35 mouse cellular contexts compared by ENCODE assay signal in genomic region chr13:23133501-23133900, GRCm38 (mm10). TPM values are rescaled to one million over a fixed set of nuclear protein-coding genes. Genes with fewer than 3 reads are reported as not detected.
"Had no signal": no experiment of that assay in that cellular context is flagged by ENCODE, and none has a peak within 500 bp of the region (broad histone marks: within the 10 kb centered on the region; RNA-seq: fewer than 3 reads in every experiment).

No protein-coding gene starts in this region.

- H3K27ac ChIP-seq: kidney, embryonic 15.5 days; left cerebral cortex, adult 2 months; liver, embryonic 13.5 days; midbrain, embryonic 15.5 days; neural tube, embryonic 13.5 days had no signal

- H3K4me1 ChIP-seq: kidney, embryonic 15.5 days; liver, embryonic 13.5 days; midbrain, embryonic 15.5 days; neural tube, embryonic 13.5 days had no signal

- ATAC-seq: midbrain, embryonic 15.5 days had no signal

- H3K9me3 ChIP-seq: kidney, embryonic 15.5 days; liver, embryonic 13.5 days; midbrain, embryonic 15.5 days; neural tube, embryonic 13.5 days had no signal

- H3K27me3 ChIP-seq: kidney, embryonic 15.5 days; liver, embryonic 13.5 days; midbrain, embryonic 15.5 days; neural tube, embryonic 13.5 days had no signal

- H3K4me3 ChIP-seq: kidney, embryonic 15.5 days; left cerebral cortex, adult 2 months; liver, embryonic 13.5 days; midbrain, embryonic 15.5 days; myocyte; neural tube, embryonic 13.5 days had no signal

- H3K36me3 ChIP-seq: kidney, embryonic 15.5 days; liver, embryonic 13.5 days; midbrain, embryonic 15.5 days; neural tube, embryonic 13.5 days had no signal

- H3K9ac ChIP-seq: kidney, embryonic 15.5 days; liver, embryonic 13.5 days; midbrain, embryonic 15.5 days; neural tube, embryonic 13.5 days had no signal

- H3K4me2 ChIP-seq: kidney, embryonic 15.5 days; liver, embryonic 13.5 days; midbrain, embryonic 11.5 days; midbrain, embryonic 15.5 days; neural tube, embryonic 13.5 days had no signal

- DNase-seq: kidney, postnatal 10 days; kidney, postnatal 36 days; layer of hippocampus, postnatal 36 days; liver, embryonic 13.5 days; lung, adult 2 months; lung, postnatal 14 days; lung, postnatal 4 days; retina, postnatal 1 day; right cerebral cortex, postnatal 25 days; thymus, adult 18-20 months; thymus, postnatal 36 days had no signal

RNA-seq across cellular contexts. Expression of gene Vmn1r218, which starts 0.5 kb away (rescaled TPM):
- total RNA-seq: layer of hippocampus, postnatal 10 days; layer of hippocampus, postnatal 36 days; left cerebral cortex, adult 2 months; left cerebral cortex, postnatal 10 days; left cerebral cortex, postnatal 36 days; liver, adult 2 months; megakaryocyte progenitor cell, adult 5-6 weeks; megakaryocyte-erythroid progenitor cell, adult 5-6 weeks; monocyte, adult 5-6 weeks; neutrophil, adult 5-6 weeks had no signal
- polyA plus RNA-seq: kidney, embryonic 15.5 days; limb, embryonic 11.5 days; limb, embryonic 14.5 days; liver, adult 2 months; liver, embryonic 13.5 days; liver, embryonic 16.5 days; lung, adult 2 months; lung, embryonic 16.5 days; midbrain, embryonic 11.5 days; midbrain, embryonic 15.5 days; myocyte; neural tube, embryonic 13.5 days; small intestine, adult 2 months; spleen, adult 2 months; stomach, embryonic 16.5 days; testis, adult 2 months; urinary bladder, adult 2 months had no signal

RNA-seq across cellular contexts. Expression of gene Vmn1r217, which starts 15.5 kb away (rescaled TPM):
- total RNA-seq: layer of hippocampus, adult 8-10 months; layer of hippocampus, postnatal 10 days; layer of hippocampus, postnatal 36 days; left cerebral cortex, adult 2 months; left cerebral cortex, postnatal 10 days; left cerebral cortex, postnatal 36 days; liver, adult 2 months; megakaryocyte progenitor cell, adult 5-6 weeks; megakaryocyte-erythroid progenitor cell, adult 5-6 weeks; monocyte, adult 5-6 weeks; neutrophil, adult 5-6 weeks had no signal
- polyA plus RNA-seq: kidney, embryonic 15.5 days; limb, embryonic 11.5 days; limb, embryonic 14.5 days; liver, adult 2 months; liver, embryonic 13.5 days; liver, embryonic 16.5 days; lung, adult 2 months; lung, embryonic 16.5 days; midbrain, embryonic 11.5 days; midbrain, embryonic 15.5 days; myocyte; neural tube, embryonic 13.5 days; small intestine, adult 2 months; spleen, adult 2 months; stomach, embryonic 16.5 days; testis, adult 2 months; urinary bladder, adult 2 months had no signal

RNA-seq across cellular contexts. Expression of gene Vmn1r219, which starts 25.6 kb away (rescaled TPM):
- total RNA-seq: layer of hippocampus, adult 8-10 months; layer of hippocampus, postnatal 10 days; layer of hippocampus, postnatal 36 days; left cerebral cortex, adult 2 months; left cerebral cortex, postnatal 10 days; left cerebral cortex, postnatal 36 days; liver, adult 2 months; megakaryocyte progenitor cell, adult 5-6 weeks; megakaryocyte-erythroid progenitor cell, adult 5-6 weeks; monocyte, adult 5-6 weeks had no signal
- polyA plus RNA-seq: kidney, embryonic 15.5 days; limb, embryonic 14.5 days; liver, adult 2 months; liver, embryonic 13.5 days; liver, embryonic 16.5 days; lung, adult 2 months; lung, embryonic 16.5 days; midbrain, embryonic 11.5 days; midbrain, embryonic 15.5 days; myocyte; neural tube, embryonic 13.5 days; small intestine, adult 2 months; spleen, adult 2 months; stomach, embryonic 16.5 days; testis, adult 2 months; urinary bladder, adult 2 months had no signal

RNA-seq across cellular contexts. Expression of gene Vmn1r220, which starts 54.3 kb away (rescaled TPM):
- total RNA-seq: layer of hippocampus, adult 8-10 months; layer of hippocampus, postnatal 10 days; layer of hippocampus, postnatal 36 days; left cerebral cortex, adult 2 months; left cerebral cortex, postnatal 10 days; left cerebral cortex, postnatal 36 days; liver, adult 2 months; megakaryocyte progenitor cell, adult 5-6 weeks; megakaryocyte-erythroid progenitor cell, adult 5-6 weeks; monocyte, adult 5-6 weeks had no signal
- polyA plus RNA-seq: kidney, embryonic 15.5 days; limb, embryonic 11.5 days; limb, embryonic 14.5 days; liver, adult 2 months; liver, embryonic 13.5 days; liver, embryonic 16.5 days; lung, adult 2 months; lung, embryonic 16.5 days; midbrain, embryonic 11.5 days; midbrain, embryonic 15.5 days; myocyte; neural tube, embryonic 13.5 days; small intestine, adult 2 months; spleen, adult 2 months; stomach, embryonic 16.5 days; testis, adult 2 months; urinary bladder, adult 2 months had no signal
